Mouse (Mus musculus): ENCODE data around the gene Glod5.
A peak's percentile ranks its signal among the peaks of the same experiment; 100 is the strongest.

Glod5 gene

DNA sequence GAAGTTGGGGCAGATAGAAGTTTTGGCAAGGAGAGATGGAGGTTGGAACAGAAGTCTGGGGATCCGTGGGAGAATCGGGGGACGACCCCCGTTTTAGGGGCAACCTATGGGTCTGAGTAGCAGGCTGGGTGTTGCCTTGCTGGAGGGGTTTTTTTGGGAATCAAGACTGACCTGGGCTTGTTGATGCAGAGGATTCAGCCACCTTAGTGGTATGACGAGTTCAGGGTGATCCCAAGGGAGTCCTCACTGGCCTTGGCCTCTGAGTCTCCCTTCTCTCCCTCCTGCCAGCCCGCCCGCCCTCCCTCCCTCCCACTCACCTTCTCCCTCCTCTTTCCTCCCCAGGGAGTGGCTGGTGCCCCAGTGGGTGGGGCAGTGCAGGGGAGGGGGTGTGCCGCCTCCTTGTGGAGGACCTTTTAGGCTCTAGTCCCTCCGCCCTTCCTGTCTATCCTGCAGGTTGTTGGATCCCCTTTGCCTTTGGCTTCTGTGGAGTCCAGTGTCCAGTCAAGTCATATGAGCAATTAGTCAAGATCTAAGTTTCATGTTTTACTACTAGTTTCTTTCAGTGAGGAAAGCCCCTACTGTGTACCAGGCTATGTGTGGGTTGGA lies 50.6 kb downstream of the Glod5 start:
- no peak for DNase-seq

DNA sequence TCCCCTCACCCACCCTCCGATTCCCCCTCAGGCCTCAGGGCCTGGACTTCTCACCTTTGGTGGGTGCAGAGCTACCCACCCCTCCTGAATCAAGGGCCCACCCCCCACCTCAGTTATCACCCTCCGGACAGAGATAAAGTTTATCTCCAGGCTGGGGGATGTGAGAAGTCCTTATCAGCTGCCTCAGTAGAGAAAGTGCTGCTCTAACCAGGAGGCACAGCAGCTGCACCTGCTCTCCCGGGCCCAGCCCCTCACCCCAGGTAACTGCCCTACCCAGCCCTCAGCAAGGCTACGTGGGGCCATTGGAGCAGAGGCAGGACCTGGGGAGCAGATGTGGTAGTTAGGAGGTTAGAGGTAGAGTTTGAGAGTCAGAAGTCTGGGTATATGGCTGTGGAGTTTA lies 52.1 kb downstream of the Glod5 start:
- DNase-seq = no peak

DNA sequence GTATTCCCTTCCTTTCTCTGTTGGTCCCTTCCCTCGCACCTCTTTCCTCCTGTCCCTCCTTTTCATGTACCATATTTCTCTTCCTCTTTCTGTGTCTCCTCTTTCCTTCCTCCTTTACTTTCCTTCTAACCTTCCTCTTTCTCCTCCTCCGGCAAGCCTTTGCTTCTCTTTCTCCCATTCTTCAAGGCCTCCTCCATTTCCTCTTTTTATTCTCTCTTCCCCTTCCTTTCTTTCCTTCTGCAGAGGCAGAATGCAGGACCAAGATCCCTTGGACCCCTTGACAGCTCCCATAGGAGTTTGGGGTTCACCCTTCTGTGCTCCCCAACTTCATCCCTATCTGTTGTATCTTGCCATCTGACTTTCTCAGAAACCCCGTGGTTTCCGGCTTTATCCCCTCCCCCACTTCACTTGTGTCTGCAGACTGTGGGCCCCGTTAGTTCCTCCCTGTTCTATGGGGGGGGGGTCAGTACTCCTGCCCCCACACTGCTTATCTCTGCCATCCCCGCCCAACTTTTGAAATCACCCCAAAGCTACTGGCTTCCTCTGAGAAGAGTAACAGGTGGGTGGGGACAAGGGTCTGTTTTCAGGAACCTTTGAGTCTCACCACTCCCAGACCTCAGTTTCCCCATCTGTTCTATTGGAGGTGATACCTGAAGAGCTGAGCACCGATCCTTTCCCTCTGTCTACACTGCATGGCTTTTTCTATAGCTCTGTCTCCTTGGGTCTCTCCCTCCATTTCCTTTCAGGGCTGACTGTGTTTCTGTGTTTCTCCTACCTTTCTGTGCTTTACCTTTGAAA lies 54.3 kb downstream of the Glod5 start:
- DNase-seq = peak in 1 of 2 experiments; percentile 1

DNA sequence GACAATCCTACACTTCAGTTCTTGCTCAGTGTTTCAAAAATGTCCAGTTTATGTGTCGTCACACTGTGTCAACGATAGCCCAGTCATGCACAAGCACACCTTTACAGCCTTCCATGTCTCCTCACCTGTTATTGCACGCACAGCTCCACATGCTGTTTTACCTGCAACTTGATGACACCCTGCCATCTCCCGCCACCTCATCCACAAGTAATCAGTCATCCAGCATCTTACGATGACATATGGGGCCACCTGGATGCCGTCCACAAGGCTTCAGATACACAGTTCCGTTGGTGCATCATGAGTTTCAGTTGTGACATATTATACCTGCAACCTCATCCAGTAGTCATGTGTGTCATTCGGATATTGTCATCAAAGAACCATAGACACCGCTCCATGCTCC lies 59.4 kb downstream of the Glod5 start:
- no peak for DNase-seq
